Mouse (Mus musculus): ENCODE measurements around the gene Maob.

Maob gene

GRCm38 (mm10) chrX:16817261-16817769 is at the start of gene Maob:
Maob (minus strand) TSS chrX:16817366.
- DNase-seq = no peak

DNA sequence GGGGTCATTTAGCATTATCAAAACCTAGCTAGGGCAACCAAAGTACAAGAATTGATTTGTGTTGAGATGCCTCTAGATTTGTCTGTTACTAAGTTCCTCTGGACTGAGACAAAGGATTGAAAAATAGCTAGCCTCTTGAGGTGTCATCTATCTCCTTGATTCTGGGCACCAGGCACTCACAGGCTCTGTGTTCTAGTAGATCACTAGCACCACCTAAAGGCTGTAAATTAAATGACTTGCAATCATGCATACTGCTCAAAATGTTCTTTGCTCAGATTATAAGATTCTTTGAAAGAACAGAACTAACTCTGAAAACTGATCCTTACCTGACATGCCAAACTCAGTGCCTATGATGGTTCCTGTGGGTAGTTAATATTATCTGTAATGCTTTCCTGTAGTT is 43.1 kb upstream of the Maob start:
- no peak for DNase-seq

- DNase-seq = no peak
Observed at GRCm38 (mm10) chrX:16846034-16846433, 28.9 kb upstream of the Maob start.

DNA sequence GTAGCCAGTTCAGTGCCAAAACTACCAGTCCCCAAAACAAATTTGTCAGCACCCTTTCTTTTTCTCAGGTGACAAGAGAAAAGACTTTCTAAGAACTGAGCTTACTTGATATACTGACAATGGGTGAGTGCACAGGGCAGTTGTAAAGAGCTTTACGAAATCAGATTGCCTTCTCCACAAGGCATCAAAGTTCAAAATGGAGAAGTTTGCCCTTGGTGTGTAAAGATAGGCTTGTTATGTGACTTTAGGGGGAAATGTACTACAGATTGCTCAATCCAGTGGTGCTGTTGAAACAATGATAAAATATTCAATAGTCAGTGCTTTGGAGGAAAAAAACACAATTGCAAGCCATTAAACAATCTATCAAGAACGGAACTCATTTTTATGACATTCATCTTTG is 24.3 kb upstream of the Maob start:
- no peak for DNase-seq

DNA sequence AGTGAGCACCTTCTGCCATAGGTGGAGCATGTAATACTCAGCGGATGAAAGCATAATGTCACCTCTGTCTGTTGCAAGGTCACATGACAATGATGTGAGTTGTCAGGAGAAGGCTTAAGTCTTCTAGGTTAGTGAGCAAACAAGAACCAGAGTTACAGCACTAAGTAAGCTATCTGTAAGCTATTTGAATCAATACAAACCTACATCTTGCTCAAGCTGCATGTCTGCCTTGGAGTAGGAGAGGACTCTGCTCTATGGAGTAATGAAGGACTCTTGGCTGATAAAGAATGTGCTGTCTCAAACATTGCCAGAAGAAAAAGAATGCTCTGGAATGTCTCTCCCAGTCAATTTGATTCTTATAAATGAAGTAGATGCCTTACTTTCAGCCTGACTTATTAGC is 20.1 kb upstream of the Maob start:
- DNase-seq = no peak

DNA sequence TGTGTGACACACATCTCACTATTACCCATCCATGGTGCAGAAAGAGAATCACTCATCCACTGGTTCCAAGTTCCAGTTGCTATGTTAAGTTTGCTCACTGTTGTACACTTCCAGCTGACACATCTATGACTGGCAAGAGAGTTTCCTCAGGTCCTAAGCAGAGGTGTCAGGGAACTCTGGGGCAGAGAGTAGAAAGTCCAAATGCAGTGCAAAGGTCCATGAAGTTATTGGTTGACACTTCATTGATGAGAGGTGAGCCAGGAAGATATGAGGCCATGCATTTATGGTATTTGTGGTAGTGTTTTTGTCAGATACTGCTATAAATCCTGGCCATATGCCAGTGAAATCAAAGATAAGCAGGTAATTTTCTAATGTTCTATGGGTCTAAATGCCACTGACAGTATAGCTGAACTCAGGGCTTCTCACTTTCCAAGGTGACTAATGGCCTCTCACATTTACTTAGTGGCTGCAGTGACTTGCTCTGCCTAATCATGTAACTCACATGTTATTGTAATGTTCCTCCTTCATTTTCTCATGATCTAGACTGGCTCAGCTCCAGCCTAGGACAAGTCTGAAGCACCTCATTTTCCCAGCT is 19.4 kb upstream of the Maob start:
- no peak for DNase-seq

DNA sequence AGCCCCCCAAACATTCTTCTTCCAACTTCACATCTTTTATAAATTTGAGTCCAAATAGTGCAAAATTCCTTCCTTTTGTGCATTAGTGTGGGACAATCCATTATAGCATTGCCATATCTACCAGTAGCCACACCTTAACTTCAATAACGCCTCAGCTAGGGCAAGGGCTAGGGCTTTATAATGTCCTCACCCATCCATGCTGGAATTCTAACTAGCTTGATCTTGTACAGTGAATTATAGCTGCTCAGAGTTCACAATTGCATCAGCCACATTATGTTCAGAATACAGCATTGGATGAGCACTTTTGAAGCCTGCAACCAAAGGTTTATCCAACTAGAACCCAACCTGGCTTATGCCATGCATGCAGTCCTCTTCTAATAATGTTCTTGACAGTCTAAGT is 8.9 kb upstream of the Maob start:
- DNase-seq = no peak

DNA sequence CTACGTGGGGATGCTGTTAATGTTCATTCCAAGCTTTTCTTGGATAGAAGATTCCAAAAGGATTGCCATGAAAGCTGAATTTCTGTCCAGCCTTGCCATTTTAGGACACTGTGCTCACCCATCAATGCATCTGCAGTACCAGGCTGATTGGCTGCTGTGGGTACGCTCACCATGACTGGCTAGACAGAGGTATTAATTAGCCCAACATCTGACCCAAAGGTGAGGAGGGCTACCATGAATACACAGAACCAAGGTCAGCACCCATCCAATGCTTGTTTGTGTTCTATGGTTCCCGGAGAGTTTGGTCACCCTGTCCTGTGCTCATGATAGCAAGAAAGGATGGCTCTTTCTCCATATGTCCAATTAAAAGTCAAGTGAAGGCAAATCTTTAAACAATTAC is 1.2 kb downstream of the Maob start:
- DNase-seq = no peak

DNA sequence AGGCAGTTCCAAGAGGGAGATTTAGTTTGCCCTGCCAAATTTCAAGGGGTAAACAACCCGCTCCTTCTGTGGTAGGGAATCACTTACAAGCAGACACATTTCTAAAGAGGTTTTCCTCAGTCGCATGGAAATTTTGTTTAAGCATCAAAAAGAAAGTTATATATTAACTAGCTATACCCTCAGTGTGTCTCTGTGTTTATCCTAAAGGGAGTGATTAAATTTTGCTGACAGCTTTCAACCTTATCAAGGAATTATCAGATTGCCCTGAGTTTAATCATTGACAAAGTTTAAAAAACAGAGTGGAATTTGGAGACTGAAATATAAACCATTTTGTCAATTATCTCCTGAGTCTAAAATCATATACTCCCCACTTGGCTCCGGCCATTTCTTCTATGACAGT is 5.1 kb downstream of the Maob start:
- no peak for DNase-seq

DNA sequence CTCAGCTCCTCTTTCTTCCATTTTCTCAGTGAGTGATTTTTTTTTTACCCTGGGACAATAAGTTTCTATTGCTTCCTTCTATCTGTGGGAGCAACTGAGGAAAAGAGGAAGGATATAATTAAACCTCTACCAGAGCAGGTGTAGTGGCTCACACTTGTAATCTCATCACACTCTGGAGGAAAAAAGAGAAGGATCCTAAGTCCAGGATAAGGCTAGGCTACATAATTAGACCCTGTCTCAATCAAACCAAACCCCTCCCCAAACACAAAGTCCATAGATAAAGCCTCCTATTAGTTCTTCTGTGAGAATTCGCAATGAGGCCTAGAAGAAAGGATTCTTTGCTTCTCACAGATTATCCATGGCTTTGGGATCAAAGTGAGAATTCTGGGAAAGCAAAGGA is 49.7 kb downstream of the Maob start:
- no peak for DNase-seq

- no peak for DNase-seq
Observed at GRCm38 (mm10) chrX:16766156-16766555, 51.0 kb downstream of the Maob start.

DNA sequence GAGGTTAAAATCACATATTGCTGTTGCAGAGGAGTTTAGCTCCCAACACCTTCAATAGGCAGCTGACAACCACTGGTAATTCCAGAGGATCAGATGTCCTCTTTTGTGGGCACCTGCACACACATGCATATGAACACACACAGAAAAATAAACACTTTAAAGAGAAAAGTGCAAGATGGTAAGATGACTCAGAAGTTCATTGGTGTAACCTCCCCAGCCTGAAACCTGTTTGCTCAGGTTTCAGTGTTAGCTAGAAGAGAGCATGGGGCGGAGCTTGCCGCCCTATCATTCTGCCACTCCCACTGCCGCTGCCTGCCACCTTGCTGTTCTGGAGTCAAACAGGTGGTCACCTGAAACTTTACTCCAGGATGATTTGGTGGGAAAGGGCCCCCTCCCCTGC is 55.7 kb downstream of the Maob start:
- DNase-seq = no peak

GRCm38 (mm10) chrX:16754761-16755160 is 62.4 kb downstream of the Maob start:
- no peak for DNase-seq

DNA sequence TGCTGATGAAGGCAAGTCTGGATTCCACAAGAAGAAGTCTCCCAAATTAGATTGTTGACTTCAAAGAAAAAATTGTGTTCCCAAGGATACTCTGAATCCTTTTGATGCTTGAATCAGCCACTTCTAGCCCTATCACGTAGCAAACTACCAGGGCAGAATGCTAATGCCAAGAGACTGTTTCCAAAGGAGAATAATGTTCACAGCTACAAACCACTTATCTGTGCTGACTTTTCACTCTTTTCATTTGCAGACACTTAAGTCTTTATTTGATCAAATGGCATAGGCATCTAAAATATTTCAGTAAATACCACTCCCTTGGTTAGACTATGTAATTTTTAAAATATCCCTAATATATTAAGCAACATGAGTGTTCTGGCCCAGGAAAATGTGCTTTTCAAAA is 68.2 kb downstream of the Maob start:
- DNase-seq = no peak

DNA sequence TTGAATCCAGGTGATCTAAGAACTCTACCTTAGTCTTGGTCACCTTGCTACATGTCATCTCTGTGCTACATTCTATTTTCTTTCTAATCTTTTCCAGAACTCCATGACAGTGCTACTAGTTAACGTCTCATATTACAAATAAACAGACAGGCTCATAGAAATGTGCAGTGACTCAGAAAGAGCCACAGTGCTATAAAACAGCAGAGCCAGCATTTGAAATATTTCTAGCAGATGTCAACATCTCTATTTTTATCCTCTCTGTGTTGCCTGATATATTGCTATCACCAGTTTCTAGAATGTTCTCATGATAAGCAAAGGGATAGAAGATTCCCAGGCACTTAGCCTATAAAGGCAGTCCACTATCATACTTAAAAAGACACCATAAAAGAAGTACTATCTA is 103.1 kb downstream of the Maob start:
- no peak for DNase-seq

- DNase-seq = no peak
Observed at GRCm38 (mm10) chrX:16706094-16706493, 111.1 kb downstream of the Maob start.
